Mouse (Mus musculus) midbrain, embryonic 16.5 days (tissue): ENCODE data around the gene Parp1. TPM values are rescaled to one million over a fixed set of nuclear protein-coding genes. Genes with fewer than 3 reads are reported as not detected.
A peak's percentile ranks its signal among the peaks of the same experiment; 100 is the strongest.
"Not testable (repeated sequence)": the region's sequence is repeated elsewhere in the genome, so short reads cannot be mapped to it uniquely, and the experiment has no call there.

Experiments
- ATAC-seq: fragments of 200-750 bp; cut with Nextera tagmentation; 2 replicates; pipeline ENCODE4 v1.8.0; 2017; ENCODE audit warnings: moderate TSS enrichment
- H3K27ac ChIP-seq: fragments of 300-500 bp; sonication (generic); 2 replicates; pipeline ENCODE4 v1.5.1; 2014; ENCODE audit warnings: mild to moderate bottlenecking, low read length, mixed read lengths
- H3K27me3 ChIP-seq: fragments of 300-500 bp; sonication (generic); 2 replicates; pipeline ENCODE4 v1.6.1; 2014; ENCODE audit warnings: low read depth, low read length, mixed read lengths; ENCODE audit not compliant: control insufficient read depth, insufficient read depth
- H3K36me3 ChIP-seq: fragments of 300-500 bp; sonication (generic); 2 replicates; pipeline ENCODE4 v1.6.1; 2014; ENCODE audit warnings: mild to moderate bottlenecking, low read length, moderate library complexity, mixed read lengths; ENCODE audit not compliant: control insufficient read depth, insufficient read depth
- H3K4me1 ChIP-seq: fragments of 300-500 bp; sonication (generic); 2 replicates; pipeline ENCODE4 v1.6.1; 2014; ENCODE audit warnings: mild to moderate bottlenecking, low read length, mixed read lengths; ENCODE audit not compliant: control insufficient read depth, insufficient read depth
- H3K4me2 ChIP-seq: fragments of 300-500 bp; sonication (generic); 2 replicates; pipeline ENCODE4 v1.6.1; 2014; ENCODE audit warnings: mild to moderate bottlenecking, low read length, mixed read lengths
- H3K4me3 ChIP-seq: fragments of 300-500 bp; sonication (generic); 2 replicates; pipeline ENCODE4 v1.5.1; 2014; ENCODE audit warnings: low read depth, mild to moderate bottlenecking, low read length, moderate library complexity, mixed read lengths
- H3K9ac ChIP-seq: fragments of 300-500 bp; sonication (generic); 2 replicates; pipeline ENCODE4 v1.6.1; 2014; ENCODE audit warnings: low read depth, low read length, mixed read lengths
- H3K9me3 ChIP-seq: fragments of 300-500 bp; sonication (generic); replicated peaks from 2 replicates; pipeline ENCODE4 v1.6.1; 2014; ENCODE audit warnings: mild to moderate bottlenecking, low read length, mixed read lengths; ENCODE audit not compliant: control insufficient read depth, poor library complexity, severe bottlenecking
- WGBS: fragments of 180-500 bp; shearing (Covaris S2); extraction: QIAGEN DNeasy Blood & Tissue Kit; methylation state at CpG from one replicate; pipeline ENCODE4 v1.1.7; 2014; 5-methylcytosine and 5-hydroxymethylcytosine counted together
- polyA plus RNA-seq: library from polyadenylated mRNA; unstranded; fragments of >200 nt; fragmentation: Nextera tagmentation; extraction: Ambion mirVana; gene quantifications from 2 replicates; pipeline ENCODE4 v1.2.1, GENCODE M21; 2015

Parp1 gene
- polyA plus RNA-seq, 1 experiment from 2014 or later, result 75.6 TPM

- WGBS, result 10% methylated on average over 5 of the region's 5 CpGs
- H3K9ac ChIP-seq, result peak overlapping the region; percentile 95
- H3K27ac ChIP-seq, result no peak overlapping the region
Measured at GRCm38 (mm10) chr1:180570181-180570580, 1.5 kb downstream of the Parp1 start.

GRCm38 (mm10) chr1:180571018-180571589 is 2.4 kb downstream of the Parp1 start:
- 67% methylated on average over 8 of the region's 8 CpGs for WGBS
- Histone ChIP-seq H3K36me3 (peaks cover 8% of the 10 kb centered on the region), H3K4me1 (peaks cover 21% of the 10 kb centered on the region), H3K4me3 (peak overlapping the region; percentile 91; the same call in 1 of the 2 replicates), H3K27me3 (no peaks in the 10 kb centered on the region), H3K9ac (no peak overlapping the region), H3K9me3 (peaks cover 2% of the 10 kb centered on the region; the same call in 1 of the 2 replicates), H3K4me2 (peak overlapping the region; percentile 69), H3K27ac (no peak overlapping the region)
- no peak for ATAC-seq

More at GRCm38 (mm10) chr1:180570181-180570580, 1.5 kb downstream of the Parp1 start:
- Histone ChIP-seq H3K4me2 (peak overlapping the region; percentile 69), H3K36me3 (peaks cover 8% of the 10 kb centered on the region), H3K9me3 (peaks cover 2% of the 10 kb centered on the region; the same call in 1 of the 2 replicates), H3K27me3 (no peaks in the 10 kb centered on the region), H3K4me1 (peaks cover 21% of the 10 kb centered on the region), H3K4me3 (peak overlapping the region; percentile 91)
- no peak for ATAC-seq

- H3K4me2 ChIP-seq, H3K27me3 ChIP-seq, H3K4me3 ChIP-seq, ATAC-seq, H3K9me3 ChIP-seq, H3K27ac ChIP-seq, H3K9ac ChIP-seq: not testable (repeated sequence)
- peaks cover 21% of the 10 kb centered on the region for H3K4me1 ChIP-seq
- 83% methylated on average over 6 of the region's 6 CpGs for WGBS
- peaks cover 13% of the 10 kb centered on the region for H3K36me3 ChIP-seq
Measured at GRCm38 (mm10) chr1:180571721-180572120, 3.0 kb downstream of the Parp1 start.

- WGBS, result 92% methylated on average over 9 of the region's 9 CpGs
- Histone ChIP-seq H3K36me3 (peaks cover 15% of the 10 kb centered on the region), H3K27me3 (no peaks in the 10 kb centered on the region), H3K9ac (no peak overlapping the region), H3K27ac (no peak overlapping the region), H3K9me3 (peaks cover 2% of the 10 kb centered on the region; the same call in 1 of the 2 replicates), H3K4me2 (no peak overlapping the region), H3K4me3 (no peak overlapping the region), H3K4me1 (peaks cover 21% of the 10 kb centered on the region)
- no peak for ATAC-seq
Measured at GRCm38 (mm10) chr1:180572154-180572553, 3.4 kb downstream of the Parp1 start.

- Histone ChIP-seq H3K4me3 (no peak overlapping the region), H3K27me3 (no peaks in the 10 kb centered on the region), H3K4me2 (no peak overlapping the region), H3K9ac (no peak overlapping the region), H3K4me1 (peaks cover under 1% of the 10 kb centered on the region), H3K27ac (no peak overlapping the region), H3K9me3 (peaks cover 2% of the 10 kb centered on the region; the same call in 1 of the 2 replicates), H3K36me3 (peaks cover 35% of the 10 kb centered on the region)
- WGBS, result 93% methylated on average over 3 of the region's 3 CpGs
- no peak for ATAC-seq
Measured at GRCm38 (mm10) chr1:180576524-180576923, 7.8 kb downstream of the Parp1 start.

- 84% methylated on average over 4 of the region's 4 CpGs for WGBS
- Histone ChIP-seq H3K27me3 (no peaks in the 10 kb centered on the region), H3K9me3 (peaks cover 2% of the 10 kb centered on the region; the same call in 1 of the 2 replicates), H3K27ac (no peak overlapping the region), H3K36me3 (peaks cover 44% of the 10 kb centered on the region), H3K4me1 (no peaks in the 10 kb centered on the region), H3K4me2 (no peak overlapping the region), H3K9ac (no peak overlapping the region), H3K4me3 (no peak overlapping the region)
- no peak for ATAC-seq
Measured at GRCm38 (mm10) chr1:180577837-180578236, 9.1 kb downstream of the Parp1 start.

- Histone ChIP-seq H3K9me3 (no peaks in the 10 kb centered on the region), H3K4me1 (no peaks in the 10 kb centered on the region), H3K4me2 (no peak overlapping the region), H3K36me3 (peaks cover 73% of the 10 kb centered on the region), H3K9ac (no peak overlapping the region), H3K27ac (no peak overlapping the region), H3K27me3 (no peaks in the 10 kb centered on the region), H3K4me3 (no peak overlapping the region)
- no peak for ATAC-seq
- 96% methylated on average over 17 of the region's 17 CpGs for WGBS
Measured at GRCm38 (mm10) chr1:180587792-180588442, 19.2 kb downstream of the Parp1 start.

- Histone ChIP-seq H3K27ac (no peak overlapping the region), H3K4me3 (no peak overlapping the region), H3K27me3 (no peaks in the 10 kb centered on the region), H3K4me2 (no peak overlapping the region), H3K36me3 (peaks cover 52% of the 10 kb centered on the region), H3K9ac (no peak overlapping the region), H3K4me1 (no peaks in the 10 kb centered on the region), H3K9me3 (no peaks in the 10 kb centered on the region)
- 87% methylated on average over 6 of the region's 6 CpGs for WGBS
- ATAC-seq, result no peak
Measured at GRCm38 (mm10) chr1:180600578-180600977, 31.9 kb downstream of the Parp1 start.

GRCm38 (mm10) chr1:180601806-180602205 is 33.1 kb downstream of the Parp1 start:
- Histone ChIP-seq H3K36me3 (peaks cover 42% of the 10 kb centered on the region), H3K9ac (no peak overlapping the region), H3K27ac (no peak overlapping the region), H3K4me1 (no peaks in the 10 kb centered on the region), H3K4me2 (no peak overlapping the region), H3K9me3 (no peaks in the 10 kb centered on the region), H3K27me3 (no peaks in the 10 kb centered on the region), H3K4me3 (no peak overlapping the region)
- WGBS, result over 99% methylated on average over 6 of the region's 6 CpGs
- ATAC-seq, result no peak
